Mouse (Mus musculus) lung, adult 18-20 months (tissue): ENCODE data around the gene Crybb2.

Experiments
- DNase-seq, 2 experiments: peaks; one replicate each; pipeline ENCODE4 v3.0.0; 2022; ENCODE audit warnings: mixed read lengths in 2 of 2

The Crybb2 gene

GRCm38 (mm10) chr5:113030082-113030481, 39.8 kb downstream of the Crybb2 start:
- no peak for DNase-seq

- no peak for DNase-seq
Measured at GRCm38 (mm10) chr5:113026706-113027105, 43.2 kb downstream of the Crybb2 start.

- peak; percentile 88 to 93 for DNase-seq
Measured at GRCm38 (mm10) chr5:113024154-113024764, 45.7 kb downstream of the Crybb2 start.

GRCm38 (mm10) chr5:113018190-113018589, 51.7 kb downstream of the Crybb2 start:
- DNase-seq, result no peak

- no peak for DNase-seq
Measured at GRCm38 (mm10) chr5:113017004-113017403, 52.9 kb downstream of the Crybb2 start.

- DNase-seq, result peak; percentile 68 to 74
Measured at GRCm38 (mm10) chr5:113015236-113016061, 54.5 kb downstream of the Crybb2 start, which contains the start of gene Grk3. TSS of gene Grk3 (minus strand) at chr5:113015791.

- peak; percentile 90 to 93 for DNase-seq
Measured at GRCm38 (mm10) chr5:113014808-113015235, 55.1 kb downstream of the Crybb2 start.

- DNase-seq, result peak; percentile 12 to 23
Measured at GRCm38 (mm10) chr5:113014111-113014807, 55.7 kb downstream of the Crybb2 start.

GRCm38 (mm10) chr5:113011926-113012325, 58.0 kb downstream of the Crybb2 start:
- peak; percentile 49 to 69 for DNase-seq

GRCm38 (mm10) chr5:113009183-113009820, 60.6 kb downstream of the Crybb2 start:
- DNase-seq, result no peak

GRCm38 (mm10) chr5:113008496-113008895, 61.4 kb downstream of the Crybb2 start:
- no peak for DNase-seq
